Mouse (Mus musculus) ES-CJ7 (cell line): ENCODE results near the gene Stac3.

Experiments used
- DNase-seq: peaks from one replicate; pipeline ENCODE4 v3.0.0; 2011; ENCODE audit warnings: low read depth, low spot score

Stac3 gene

GRCm38 (mm10) chr10:127509051-127509836 lies 7.8 kb downstream of the Stac3 start:
- DNase-seq: peak; percentile 98

- DNase-seq: no peak
Measured at GRCm38 (mm10) chr10:127509837-127510701, 8.6 kb downstream of the Stac3 start.

GRCm38 (mm10) chr10:127510895-127511617 lies 9.6 kb downstream of the Stac3 start:
- DNase-seq: no peak

GRCm38 (mm10) chr10:127511634-127512306 lies 10.3 kb downstream of the Stac3 start:
- DNase-seq: peak; percentile 62

- DNase-seq: no peak
Measured at GRCm38 (mm10) chr10:127512307-127512666, 10.8 kb downstream of the Stac3 start.

GRCm38 (mm10) chr10:127512813-127513212 lies 11.3 kb downstream of the Stac3 start:
- DNase-seq: peak; percentile 92

- DNase-seq: peak; percentile 55
Measured at GRCm38 (mm10) chr10:127513501-127514091, 12.1 kb downstream of the Stac3 start.

GRCm38 (mm10) chr10:127514111-127514698 lies 12.7 kb downstream of the Stac3 start:
- no peak for DNase-seq

GRCm38 (mm10) chr10:127514764-127515163 lies 13.3 kb downstream of the Stac3 start, which contains the start of gene Ndufa4l2:
TSS of gene Ndufa4l2 (plus strand) at chr10:127514967.
- no peak for DNase-seq

GRCm38 (mm10) chr10:127515271-127515982 lies 13.9 kb downstream of the Stac3 start:
- DNase-seq: no peak

GRCm38 (mm10) chr10:127515983-127516459 lies 14.5 kb downstream of the Stac3 start:
- DNase-seq: no peak

GRCm38 (mm10) chr10:127516576-127517260 lies 15.2 kb downstream of the Stac3 start:
- DNase-seq: peak; percentile 77

- no peak for DNase-seq
Measured at GRCm38 (mm10) chr10:127517941-127518340, 16.5 kb downstream of the Stac3 start.

GRCm38 (mm10) chr10:127519041-127519701 lies 17.7 kb downstream of the Stac3 start:
- DNase-seq: no peak

GRCm38 (mm10) chr10:127519903-127520713 lies 18.6 kb downstream of the Stac3 start:
- DNase-seq: no peak

- DNase-seq: no peak
Measured at GRCm38 (mm10) chr10:127520714-127521357, 19.4 kb downstream of the Stac3 start.

- DNase-seq: no peak
Measured at GRCm38 (mm10) chr10:127521611-127522080, 20.2 kb downstream of the Stac3 start.
